Mouse (Mus musculus) embryonic fibroblast, embryonic 13.5 days (primary cell): ENCODE data around the gene Lce1i. TPM values are rescaled to one million over a fixed set of nuclear protein-coding genes. Genes with fewer than 3 reads are reported as not detected.
"Not testable (repeated sequence)": the region's sequence is repeated elsewhere in the genome, so short reads cannot be mapped to it uniquely, and the experiment has no call there.

ENCODE experiments used
- H3K27ac ChIP-seq: 2 replicates; pipeline ENCODE4 v1.5.1; 2012; ENCODE audit warnings: low read length, control low read depth, inconsistent platforms; ENCODE audit not compliant: insufficient read depth
- H3K4me1 ChIP-seq: 2 replicates; pipeline ENCODE4 v1.6.1; 2011; ENCODE audit warnings: low read length; ENCODE audit not compliant: control insufficient read depth, insufficient read depth
- H3K4me3 ChIP-seq: 2 replicates; pipeline ENCODE4 v1.5.1; 2011; ENCODE audit warnings: mild to moderate bottlenecking, control low read depth, low read length; ENCODE audit not compliant: insufficient read depth
- CTCF ChIP-seq: IDR thresholded peaks from 2 replicates; pipeline ENCODE4 v1.5.1; 2011; ENCODE audit warnings: mild to moderate bottlenecking, control low read depth, low read length, moderate library complexity, borderline replicate concordance; ENCODE audit not compliant: insufficient read depth
- POLR2A ChIP-seq: IDR thresholded peaks from 2 replicates; pipeline ENCODE4 v1.6.1; 2011; ENCODE audit warnings: low read depth, mild to moderate bottlenecking, control low read depth, low read length, moderate library complexity
- polyA plus RNA-seq: library from polyadenylated mRNA; stranded (reverse); fragments of >200 nt; gene quantifications from 2 replicates; pipeline ENCODE4 v1.2.4, GENCODE M21; 2011; ENCODE audit warnings: low read depth; ENCODE audit not compliant: missing spikeins, insufficient read length

Lce1i gene
- not detected in 2 replicates for polyA plus RNA-seq

- H3K4me1 ChIP-seq: no peaks in the 10 kb centered on the region
- H3K4me3 ChIP-seq: no peak within 1 kb of the TSS
- no peak within 1 kb of the TSS for H3K27ac ChIP-seq
- TF ChIP-seq POLR2A (no peak), CTCF (no peak)
Measured at GRCm38 (mm10) chr3:92778799-92779198, at the start of gene Lce1i. Gene Lce1i, minus strand, starts transcription at chr3:92778899.

DNA sequence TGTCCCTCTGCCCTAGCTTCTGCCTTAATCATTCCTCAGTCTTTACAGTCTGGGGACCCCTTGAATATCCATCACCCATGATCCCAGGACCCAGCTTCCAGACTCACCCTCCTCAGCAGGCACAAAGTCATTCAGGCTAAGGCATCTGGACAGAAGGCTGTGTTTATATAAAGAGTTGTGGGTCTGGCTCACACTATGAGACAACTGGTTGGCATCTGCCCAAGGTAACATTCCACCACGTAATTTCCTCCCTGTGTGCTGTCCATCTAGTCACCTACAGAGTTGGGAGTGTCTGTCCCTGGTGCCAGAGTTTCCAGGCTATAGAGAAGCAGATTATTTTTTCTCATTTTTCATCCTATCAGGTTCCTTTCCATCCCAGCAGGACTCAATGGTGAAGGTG, 48.4 kb upstream of the Lce1i start, which contains the start of gene Kprp:
Kprp (minus strand) TSS at position 140 of the 400 bp plus-strand sequence.
- Histone ChIP-seq H3K4me1 (no peaks in the 10 kb centered on the region), H3K4me3 (no peak within 1 kb of the TSS), H3K27ac (no peak within 1 kb of the TSS)
- TF ChIP-seq POLR2A: no peak

DNA sequence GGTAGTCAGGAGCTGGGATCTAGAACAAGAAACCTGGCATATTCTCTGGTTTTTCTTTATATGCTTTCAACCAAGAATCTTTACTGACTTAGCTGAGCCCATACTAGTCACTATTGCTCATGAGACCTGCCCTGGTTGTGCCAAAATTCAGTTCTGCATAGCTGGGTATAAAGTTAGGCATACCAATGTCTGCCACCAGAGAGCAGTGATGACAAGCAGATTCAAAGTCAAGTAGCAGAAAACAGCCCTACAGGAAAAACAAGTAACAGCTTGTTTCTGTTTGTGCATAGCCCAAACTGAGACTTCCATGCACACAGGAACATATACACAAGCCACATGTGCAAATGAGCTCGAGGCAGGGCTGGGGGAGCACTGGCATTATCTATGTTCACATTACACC, 47.1 kb upstream of the Lce1i start:
- no peak overlapping the region for H3K27ac ChIP-seq
- no peak for TF ChIP-seq CTCF
- TF ChIP-seq POLR2A: no peak
- H3K4me1 ChIP-seq: no peaks in the 10 kb centered on the region
- no peak overlapping the region for H3K4me3 ChIP-seq

DNA sequence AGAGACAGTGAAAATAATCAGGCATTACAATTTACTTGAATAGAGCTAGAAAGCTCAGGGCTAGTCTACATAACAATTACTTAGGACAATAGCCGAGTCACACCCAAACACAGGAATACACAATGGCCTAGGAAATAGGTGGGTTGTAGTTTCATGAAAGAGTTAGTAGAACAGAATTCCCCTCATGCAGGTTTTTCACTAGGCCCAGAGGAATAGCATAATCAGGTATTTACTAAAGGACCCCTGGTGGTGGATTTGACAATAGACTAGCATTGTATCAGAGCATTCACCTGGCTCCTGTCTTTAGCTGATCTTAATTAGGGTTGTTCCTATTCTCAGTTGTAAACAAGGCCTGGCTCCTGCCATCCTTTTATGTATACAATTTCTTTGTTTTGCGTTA, 37.3 kb upstream of the Lce1i start:
- not testable (repeated sequence) for H3K4me1 ChIP-seq, H3K4me3 ChIP-seq

GRCm38 (mm10) chr3:92815581-92815980, 36.9 kb upstream of the Lce1i start:
- Histone ChIP-seq H3K4me1 (no peaks in the 10 kb centered on the region), H3K4me3 (no peak overlapping the region), H3K27ac (no peak overlapping the region)
- TF ChIP-seq POLR2A (no peak), CTCF (no peak)

More for the DNA sequence above, 37.3 kb upstream of the Lce1i start:
- H3K27ac ChIP-seq: not testable (repeated sequence)

GRCm38 (mm10) chr3:92807791-92808190, 29.1 kb upstream of the Lce1i start, which contains the start of gene Lce1k:
Gene Lce1k, minus strand, starts transcription at chr3:92807891.
- no peak within 1 kb of the TSS for H3K27ac ChIP-seq
- H3K4me1 ChIP-seq: no peaks in the 10 kb centered on the region
- no peak within 1 kb of the TSS for H3K4me3 ChIP-seq
- TF ChIP-seq POLR2A: no peak
- no peak for TF ChIP-seq CTCF

GRCm38 (mm10) chr3:92790414-92790813, 11.7 kb upstream of the Lce1i start, which contains the start of gene Lce1j:
Gene Lce1j, minus strand, starts transcription at chr3:92790514.
- no peaks in the 10 kb centered on the region for H3K4me1 ChIP-seq
- no peak within 1 kb of the TSS for H3K4me3 ChIP-seq
- H3K27ac ChIP-seq: no peak within 1 kb of the TSS
- TF ChIP-seq CTCF (no peak), POLR2A (no peak)

GRCm38 (mm10) chr3:92771573-92771972, 7.1 kb downstream of the Lce1i start:
- Histone ChIP-seq H3K27ac (no peak overlapping the region), H3K4me1 (no peaks in the 10 kb centered on the region), H3K4me3 (no peak overlapping the region)
- TF ChIP-seq POLR2A (no peak), CTCF (no peak)

DNA sequence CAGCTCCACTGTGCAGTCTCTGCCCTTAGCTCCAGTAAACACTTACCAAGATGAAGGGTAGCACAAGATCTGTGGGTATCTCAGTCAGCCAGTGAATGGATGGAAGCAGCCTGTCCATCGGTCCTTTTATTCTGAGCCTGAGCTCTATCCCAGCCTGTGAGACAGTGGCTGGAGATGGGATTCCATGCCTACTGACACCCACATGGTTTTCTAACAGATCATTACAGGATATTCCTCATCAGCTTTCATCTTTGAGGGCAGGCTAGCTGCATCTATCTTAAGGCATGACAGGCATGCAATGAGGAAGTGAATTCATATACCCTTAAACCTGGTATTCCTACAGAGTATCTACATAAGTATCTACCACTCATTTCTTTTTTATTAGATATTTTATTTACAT, 13.7 kb downstream of the Lce1i start, which contains the start of gene Lce1h:
Lce1h (minus strand) TSS at position 101 of the 400 bp plus-strand sequence.
- no peak for TF ChIP-seq POLR2A
- TF ChIP-seq CTCF: no peak
- no peak within 1 kb of the TSS for H3K4me3 ChIP-seq
- no peaks in the 10 kb centered on the region for H3K4me1 ChIP-seq
- H3K27ac ChIP-seq: no peak within 1 kb of the TSS

DNA sequence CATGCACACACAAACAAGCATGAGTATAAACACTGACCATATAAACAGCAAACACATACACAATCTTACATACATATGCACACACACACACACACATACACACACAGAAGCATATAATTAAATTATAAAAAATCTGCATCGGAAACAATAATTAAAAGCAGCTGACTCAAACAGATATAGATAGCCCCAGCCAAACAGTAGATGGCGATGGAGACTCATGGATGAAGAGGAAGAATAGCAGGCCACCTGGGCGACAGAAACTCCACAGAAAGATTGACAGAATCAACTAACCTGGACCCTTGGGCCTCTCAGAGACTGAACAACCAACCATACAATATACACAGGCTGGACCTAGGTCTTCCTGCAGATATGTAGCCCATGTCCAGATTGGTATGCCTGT, 25.5 kb downstream of the Lce1i start:
- Histone ChIP-seq H3K4me1 (no peaks in the 10 kb centered on the region), H3K27ac (no peak overlapping the region), H3K4me3 (no peak overlapping the region)
- no peak for TF ChIP-seq POLR2A
- no peak for TF ChIP-seq CTCF

- no peaks in the 10 kb centered on the region for H3K4me1 ChIP-seq
- no peak within 1 kb of the TSS for H3K27ac ChIP-seq
- H3K4me3 ChIP-seq: no peak within 1 kb of the TSS
- TF ChIP-seq CTCF: no peak
- TF ChIP-seq POLR2A: no peak
Measured at GRCm38 (mm10) chr3:92752238-92752637, 26.5 kb downstream of the Lce1i start, which contains the start of gene Lce1g. Gene Lce1g, minus strand, starts transcription at chr3:92752338.
